Mouse (Mus musculus): ENCODE measurements around the gene Rap1gds1.

- TF ChIP-seq CTCF (IDR thresholded peaks at IDR 0.05; ENCODE audit: low read depth): no peak
- no peak for TF ChIP-seq EP300 (optimal IDR thresholded peaks at IDR 0.05)
Measured at GRCm38 (mm10) chr3:138991367-138991766, 83.6 kb downstream of the Rap1gds1 start.

All from stomach, postnatal 0 days (tissue).